Mouse (Mus musculus): Measurements from ENCODE around the gene Met. TPM values are rescaled to one million over a fixed set of nuclear protein-coding genes. Genes with fewer than 3 reads are reported as not detected.

Met gene
- polyA plus RNA-seq, 1 experiment from 2014 or later, result 9.3 TPM

- H3K4me2 ChIP-seq (replicated peaks; ENCODE audit: low read depth, low read length), result peak overlapping the region; percentile 2; the same call in 1 of the 2 replicates
- no peak for DNase-seq (ENCODE audit: low spot score)
- no peaks in the 10 kb centered on the region; the same call in 1 of the 2 replicates for H3K4me1 ChIP-seq (ENCODE audit: insufficient read depth, low read depth, low read length)
- no peak overlapping the region for H3K27ac ChIP-seq (ENCODE audit: low read length)
- H3K27me3 ChIP-seq (replicated peaks; ENCODE audit: insufficient read depth, low read length), result no peaks in the 10 kb centered on the region
- no peaks in the 10 kb centered on the region for H3K36me3 ChIP-seq (ENCODE audit: insufficient read depth, low read length)
- WGBS, result 44% methylated on average over 5 of the region's 5 CpGs
- no peak for TF ChIP-seq EP300 (IDR thresholded peaks at IDR 0.05)
- no peak for TF ChIP-seq CTCF (IDR thresholded peaks at IDR 0.05)
- H3K9me3 ChIP-seq (ENCODE audit: low read length), result no peaks in the 10 kb centered on the region
- ATAC-seq, result peak; percentile 6; the same call in 1 of the 2 replicates
- no peak overlapping the region for H3K4me3 ChIP-seq (ENCODE audit: low read depth, low read length)
- no peak overlapping the region for H3K9ac ChIP-seq (replicated peaks; ENCODE audit: low read depth)
Observed at GRCm38 (mm10) chr6:17508184-17508583, 44.6 kb downstream of the Met start.

- no peaks in the 10 kb centered on the region for H3K27me3 ChIP-seq (replicated peaks; ENCODE audit: insufficient read depth, low read length)
Observed at GRCm38 (mm10) chr6:17508604-17509372, 45.2 kb downstream of the Met start.

GRCm38 (mm10) chr6:17513381-17513780 is 49.8 kb downstream of the Met start:
- no peak for ATAC-seq
- 86% methylated on average over 15 of the region's 15 CpGs for WGBS

More at GRCm38 (mm10) chr6:17508604-17509372, 45.2 kb downstream of the Met start:
- H3K9ac ChIP-seq (replicated peaks; ENCODE audit: low read depth), result no peak overlapping the region
- DNase-seq (ENCODE audit: low spot score), result peak; percentile 41
- TF ChIP-seq CTCF (IDR thresholded peaks at IDR 0.05), result no peak
- TF ChIP-seq EP300 (IDR thresholded peaks at IDR 0.05), result no peak
- 52% methylated on average over 9 of the region's 9 CpGs for WGBS
- H3K4me2 ChIP-seq (replicated peaks; ENCODE audit: low read depth, low read length), result peak overlapping the region; percentile 2; the same call in 1 of the 2 replicates
- peak; percentile 50 for ATAC-seq
- H3K27ac ChIP-seq (ENCODE audit: low read length), result no peak overlapping the region
- no peaks in the 10 kb centered on the region for H3K36me3 ChIP-seq (ENCODE audit: insufficient read depth, low read length)
- H3K4me3 ChIP-seq (ENCODE audit: low read depth, low read length), result no peak overlapping the region
- no peaks in the 10 kb centered on the region for H3K9me3 ChIP-seq (ENCODE audit: low read length)
- no peaks in the 10 kb centered on the region; the same call in 1 of the 2 replicates for H3K4me1 ChIP-seq (ENCODE audit: insufficient read depth, low read depth, low read length)

GRCm38 (mm10) chr6:17515775-17516460 is 52.3 kb downstream of the Met start:
- Histone ChIP-seq H3K9ac (replicated peaks; ENCODE audit: low read depth) (no peak overlapping the region), H3K4me2 (replicated peaks; ENCODE audit: low read depth, low read length) (peak overlapping the region; percentile 25; the same call in 1 of the 2 replicates), H3K4me1 (ENCODE audit: insufficient read depth, low read depth, low read length) (no peaks in the 10 kb centered on the region; the same call in 1 of the 2 replicates), H3K27me3 (replicated peaks; ENCODE audit: insufficient read depth, low read length) (no peaks in the 10 kb centered on the region), H3K27ac (ENCODE audit: low read length) (no peak overlapping the region), H3K9me3 (ENCODE audit: low read length) (no peaks in the 10 kb centered on the region), H3K36me3 (ENCODE audit: insufficient read depth, low read length) (no peaks in the 10 kb centered on the region), H3K4me3 (ENCODE audit: low read depth, low read length) (no peak overlapping the region)
- DNase-seq (ENCODE audit: low spot score), result peak; percentile 60
- 19% methylated on average over 7 of the region's 7 CpGs for WGBS
- TF ChIP-seq CTCF (IDR thresholded peaks at IDR 0.05), result no peak
- 0 out of 2 replicates have a peak, but pooled peaks have one; percentile 11 for TF ChIP-seq EP300 (IDR thresholded peaks at IDR 0.05)
- peak; percentile 57 for ATAC-seq

More at GRCm38 (mm10) chr6:17513381-17513780, 49.8 kb downstream of the Met start:
- Histone ChIP-seq H3K27ac (ENCODE audit: low read length) (no peak overlapping the region), H3K36me3 (ENCODE audit: insufficient read depth, low read length) (no peaks in the 10 kb centered on the region), H3K9me3 (ENCODE audit: low read length) (no peaks in the 10 kb centered on the region), H3K4me1 (ENCODE audit: insufficient read depth, low read depth, low read length) (no peaks in the 10 kb centered on the region; the same call in 1 of the 2 replicates), H3K4me2 (replicated peaks; ENCODE audit: low read depth, low read length) (no peak overlapping the region), H3K9ac (replicated peaks; ENCODE audit: low read depth) (no peak overlapping the region), H3K4me3 (ENCODE audit: low read depth, low read length) (no peak overlapping the region), H3K27me3 (replicated peaks; ENCODE audit: insufficient read depth, low read length) (no peaks in the 10 kb centered on the region)
- DNase-seq (ENCODE audit: low spot score), result no peak
- TF ChIP-seq EP300 (IDR thresholded peaks at IDR 0.05) (no peak), CTCF (IDR thresholded peaks at IDR 0.05) (no peak)

- H3K27ac ChIP-seq (ENCODE audit: low read length), result no peak overlapping the region
- peak; percentile 61 for ATAC-seq
- no peak overlapping the region for H3K9ac ChIP-seq (replicated peaks; ENCODE audit: low read depth)
- H3K4me3 ChIP-seq (ENCODE audit: low read depth, low read length), result no peak overlapping the region
- 52% methylated on average over 8 of the region's 8 CpGs for WGBS
- peak; percentile 56 for DNase-seq (ENCODE audit: low spot score)
- H3K9me3 ChIP-seq (ENCODE audit: low read length), result no peaks in the 10 kb centered on the region
- TF ChIP-seq CTCF (IDR thresholded peaks at IDR 0.05) (no peak), EP300 (IDR thresholded peaks at IDR 0.05) (no peak)
- no peaks in the 10 kb centered on the region for H3K4me1 ChIP-seq (ENCODE audit: insufficient read depth, low read depth, low read length)
- H3K4me2 ChIP-seq (replicated peaks; ENCODE audit: low read depth, low read length), result no peak overlapping the region
- no peaks in the 10 kb centered on the region for H3K27me3 ChIP-seq (replicated peaks; ENCODE audit: insufficient read depth, low read length)
- no peaks in the 10 kb centered on the region for H3K36me3 ChIP-seq (ENCODE audit: insufficient read depth, low read length)
Observed at GRCm38 (mm10) chr6:17521901-17522717, 58.5 kb downstream of the Met start.

All from lung, postnatal 0 days (tissue).